7 mouse cellular contexts compared by ENCODE assay signal in the genomic region with DNA sequence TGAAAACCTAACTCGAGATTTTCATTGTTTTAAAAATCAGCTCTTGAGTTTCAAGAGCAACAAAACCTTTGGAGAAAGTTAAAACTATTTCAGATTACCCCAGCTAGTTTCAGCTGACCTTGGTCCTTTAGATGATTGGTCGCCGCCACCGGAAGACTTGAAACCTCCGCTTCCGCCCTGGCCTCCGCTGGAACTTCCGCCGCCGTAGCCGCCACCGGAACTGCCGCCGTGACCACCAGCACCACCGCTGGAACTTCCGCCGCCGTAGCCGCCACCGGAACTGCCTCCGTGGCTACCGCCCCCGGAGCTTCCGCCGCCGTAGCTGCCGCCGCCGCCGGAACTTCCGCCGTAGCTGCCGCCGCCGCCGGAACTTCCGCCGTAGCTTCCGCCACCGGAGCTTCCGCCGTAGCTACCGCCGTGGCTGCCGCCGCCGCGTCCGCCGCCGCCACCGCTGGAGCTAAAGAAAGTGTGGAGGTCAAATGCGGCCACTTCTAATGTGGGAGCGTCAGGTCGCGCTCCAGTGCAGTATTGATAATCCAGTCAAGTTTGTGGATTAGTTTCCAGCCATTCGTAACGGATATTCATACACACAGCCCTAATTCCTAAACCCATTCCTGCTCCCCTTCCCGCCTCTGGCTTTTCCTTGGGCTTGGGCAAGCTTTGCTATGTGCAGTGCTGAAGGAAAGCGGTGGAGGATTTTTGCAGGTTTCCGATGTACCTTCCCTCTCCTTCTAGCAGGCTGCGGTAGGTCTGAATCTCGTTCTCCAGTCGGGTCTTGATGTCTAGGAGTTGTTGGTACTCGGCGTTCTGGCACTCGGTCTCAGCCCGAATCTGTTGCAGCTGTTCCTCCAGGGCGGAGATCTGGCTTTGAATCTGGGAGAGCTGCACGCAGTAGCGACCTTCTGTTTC. TPM values are rescaled to one million over a fixed set of nuclear protein-coding genes. Genes with fewer than 3 reads are reported as not detected.
A peak's percentile ranks its signal among the peaks of the same experiment; 100 is the strongest.
DNase-seq lines count a peak whose midpoint lies in the region; ATAC-seq and TF ChIP-seq lines count a peak whose summit lies in the region.

No protein-coding gene starts in this region.

- peak overlapping the region; percentile 59 for H3K4me3 ChIP-seq in embryonic facial prominence, embryonic 13.5 days
- peak overlapping the region; percentile 60 for H3K4me3 ChIP-seq in kidney, embryonic 14.5 days (ENCODE audit: low read length)
- peak overlapping the region; percentile 51 for H3K4me3 ChIP-seq in limb, embryonic 14.5 days (replicated peaks; ENCODE audit: low read length)
- peak overlapping the region; percentile 62 for H3K4me3 ChIP-seq in midbrain, embryonic 16.5 days (ENCODE audit: low read depth, low read length)
- peak overlapping the region; percentile 58 for H3K4me3 ChIP-seq in spleen, adult 2 months (ENCODE audit: extremely low read depth, insufficient read depth, insufficient read length)

- ATAC-seq in embryonic facial prominence, embryonic 13.5 days (ENCODE audit: insufficient number of reproducible peaks, insufficient read depth, low FRiP score, low TSS enrichment, low read depth) = peak; percentile 80; the same call in 1 of the 2 replicates
- peak; percentile 86 for ATAC-seq in kidney, embryonic 14.5 days (ENCODE audit: low FRiP score, low TSS enrichment)
- peak; percentile 90 for ATAC-seq in limb, embryonic 14.5 days (ENCODE audit: low FRiP score, low read depth)
- peak; percentile 93 for ATAC-seq in midbrain, embryonic 16.5 days

- WGBS in embryonic facial prominence, embryonic 13.5 days = under 1% methylated on average over 71 of the region's 71 CpGs
- WGBS in kidney, embryonic 14.5 days = 1% methylated on average over 71 of the region's 71 CpGs
- 1% methylated on average over 71 of the region's 71 CpGs for WGBS in limb, embryonic 14.5 days
- 2% methylated on average over 71 of the region's 71 CpGs for WGBS in midbrain, embryonic 16.5 days
- 4% methylated on average over 71 of the region's 71 CpGs for WGBS in spleen, adult 2 months

- H3K9ac ChIP-seq in embryonic facial prominence, embryonic 13.5 days = peak overlapping the region; percentile 79
- H3K9ac ChIP-seq in kidney, embryonic 14.5 days (ENCODE audit: low read depth, low read length) = peak overlapping the region; percentile 75
- H3K9ac ChIP-seq in limb, embryonic 14.5 days (ENCODE audit: low read depth, low read length, severe bottlenecking) = peak overlapping the region; percentile 70
- peak overlapping the region; percentile 77 for H3K9ac ChIP-seq in midbrain, embryonic 16.5 days (ENCODE audit: low read depth, low read length)

- peaks cover 20% of the 10 kb centered on the region for H3K27me3 ChIP-seq in embryonic facial prominence, embryonic 13.5 days
- H3K27me3 ChIP-seq in kidney, embryonic 14.5 days (ENCODE audit: control insufficient read depth, insufficient read depth, low read length) = no peaks in the 10 kb centered on the region
- H3K27me3 ChIP-seq in limb, embryonic 14.5 days (ENCODE audit: control insufficient read depth, insufficient read depth, low read length) = no peaks in the 10 kb centered on the region
- no peaks in the 10 kb centered on the region for H3K27me3 ChIP-seq in midbrain, embryonic 16.5 days (ENCODE audit: control insufficient read depth, insufficient read depth, low read depth, low read length)
- H3K27me3 ChIP-seq in spleen, adult 2 months (ENCODE audit: control insufficient read depth, insufficient read depth, low read length) = no peaks in the 10 kb centered on the region

- TF ChIP-seq CTCF in spleen, adult 2 months (IDR thresholded peaks at IDR 0.05; ENCODE audit: extremely low read depth, insufficient read depth, insufficient read length, insufficient replicate concordance) = no peak

- 0 out of 2 replicates have a peak, but pooled peaks cover 7% of the 10 kb centered on the region for H3K4me1 ChIP-seq in embryonic facial prominence, embryonic 13.5 days
- H3K4me1 ChIP-seq in kidney, embryonic 14.5 days (ENCODE audit: control insufficient read depth, insufficient read depth, low read length) = no peaks in the 10 kb centered on the region; the same call in 1 of the 2 replicates
- no peaks in the 10 kb centered on the region for H3K4me1 ChIP-seq in limb, embryonic 14.5 days (ENCODE audit: control insufficient read depth, insufficient read depth, low read length)
- H3K4me1 ChIP-seq in midbrain, embryonic 16.5 days (ENCODE audit: control insufficient read depth, insufficient read depth, low read length) = peaks cover 9% of the 10 kb centered on the region
- peaks cover 2% of the 10 kb centered on the region; the same call in 1 of the 2 replicates for H3K4me1 ChIP-seq in spleen, adult 2 months (ENCODE audit: control insufficient read depth, insufficient read depth, insufficient read length)

- no peaks in the 10 kb centered on the region for H3K36me3 ChIP-seq in embryonic facial prominence, embryonic 13.5 days
- no peaks in the 10 kb centered on the region for H3K36me3 ChIP-seq in kidney, embryonic 14.5 days (ENCODE audit: control insufficient read depth, insufficient read depth, low read length)
- no peaks in the 10 kb centered on the region for H3K36me3 ChIP-seq in limb, embryonic 14.5 days (ENCODE audit: control insufficient read depth, insufficient read depth, low read length)
- no peaks in the 10 kb centered on the region for H3K36me3 ChIP-seq in midbrain, embryonic 16.5 days (ENCODE audit: control insufficient read depth, insufficient read depth, low read length)
- no peaks in the 10 kb centered on the region for H3K36me3 ChIP-seq in spleen, adult 2 months (ENCODE audit: control insufficient read depth, insufficient read depth, low read length)

- DNase-seq in adrenal gland, postnatal 4 days (ENCODE audit: low spot score in 2 of 2) = peak; percentile 77 to 78
- DNase-seq in heart, adult 9 months (ENCODE audit: low spot score in 2 of 2) = peak; percentile 91 to 92
- peak; percentile 83 for DNase-seq in limb, embryonic 14.5 days (ENCODE audit: low spot score)
- peak; percentile 40 to 77 for DNase-seq in spleen, adult 2 months (ENCODE audit: low read depth in 1 of 2, low spot score in 2 of 2)

- no peaks in the 10 kb centered on the region for H3K9me3 ChIP-seq in embryonic facial prominence, embryonic 13.5 days
- H3K9me3 ChIP-seq in kidney, embryonic 14.5 days (ENCODE audit: control insufficient read depth, low read length) = no peaks in the 10 kb centered on the region
- H3K9me3 ChIP-seq in limb, embryonic 14.5 days (ENCODE audit: control insufficient read depth, low read length) = no peaks in the 10 kb centered on the region
- H3K9me3 ChIP-seq in midbrain, embryonic 16.5 days (replicated peaks; ENCODE audit: control insufficient read depth, low read length, poor library complexity, severe bottlenecking) = no peaks in the 10 kb centered on the region

- peak; percentile 78; the same call in 1 of the 2 replicates for TF ChIP-seq POLR2A in limb, embryonic 14.5 days (IDR thresholded peaks at IDR 0.05; ENCODE audit: borderline replicate concordance, extremely low read depth, insufficient read depth, insufficient read length)
- peak; percentile 23; the same call in 1 of the 2 replicates for TF ChIP-seq POLR2A in spleen, adult 2 months (IDR thresholded peaks at IDR 0.05; ENCODE audit: low read depth, low read length)

- peak overlapping the region; percentile 66 for H3K4me2 ChIP-seq in embryonic facial prominence, embryonic 13.5 days
- peak overlapping the region; percentile 55 for H3K4me2 ChIP-seq in kidney, embryonic 14.5 days (replicated peaks; ENCODE audit: low read depth, low read length)
- peak overlapping the region; percentile 70 for H3K4me2 ChIP-seq in limb, embryonic 14.5 days (replicated peaks; ENCODE audit: low read depth, low read length, severe bottlenecking)
- H3K4me2 ChIP-seq in midbrain, embryonic 16.5 days (ENCODE audit: low read length) = peak overlapping the region; percentile 69

- H3K27ac ChIP-seq in embryonic facial prominence, embryonic 13.5 days = peak overlapping the region; percentile 98
- peak overlapping the region; percentile 99 for H3K27ac ChIP-seq in kidney, embryonic 14.5 days (ENCODE audit: low read depth, low read length)
- peak overlapping the region; percentile 97 for H3K27ac ChIP-seq in limb, embryonic 14.5 days (replicated peaks; ENCODE audit: low read depth, low read length)
- peak overlapping the region; percentile 95 for H3K27ac ChIP-seq in midbrain, embryonic 16.5 days (ENCODE audit: low read length)
- peak overlapping the region; percentile 57 for H3K27ac ChIP-seq in spleen, adult 2 months (ENCODE audit: insufficient read depth, low read length)

RNA-seq across cellular contexts. Expression of a gene that starts 3.1 kb away (rescaled TPM):
- total RNA-seq in adrenal gland, postnatal 4 days (2021) = 1 to 10 TPM; 4.9 to 9.9 TPM
- 46.0 and 60.4 TPM in 2 replicates for polyA plus RNA-seq in embryonic facial prominence, embryonic 13.5 days (2015; fragmentation: Nextera tagmentation; extraction: Ambion mirVana)
- polyA plus RNA-seq in kidney, embryonic 14.5 days (2014; fragmentation: Nextera tagmentation; extraction: Ambion mirVana) = 31.3 and 37.5 TPM in 2 replicates
- polyA plus RNA-seq in limb, embryonic 14.5 days (2012; rRNA removed) = 131 and 242 TPM in 2 replicates
- 119 and 176 TPM in 2 replicates for polyA plus RNA-seq in limb, embryonic 14.5 days (2014; fragmentation: Nextera tagmentation; extraction: Ambion mirVana)
- polyA plus RNA-seq in midbrain, embryonic 16.5 days (2015; fragmentation: Nextera tagmentation; extraction: Ambion mirVana) = 28.9 and 29.8 TPM in 2 replicates
- 0.22 and 0.23 TPM in 2 replicates for polyA plus RNA-seq in spleen, adult 2 months (2012; rRNA removed)

RNA-seq across cellular contexts. Expression of a gene that starts 11.4 kb away (rescaled TPM):
- under 1 TPM in 1 of 2 experiments, not detected in 1; 0.25 TPM for total RNA-seq in adrenal gland, postnatal 4 days (2021)
- 1.1 and 1.4 TPM in 2 replicates for polyA plus RNA-seq in embryonic facial prominence, embryonic 13.5 days (2015; fragmentation: Nextera tagmentation; extraction: Ambion mirVana)
- polyA plus RNA-seq in kidney, embryonic 14.5 days (2014; fragmentation: Nextera tagmentation; extraction: Ambion mirVana) = 0.18 TPM in 1 of 2 replicates, not detected in the other
- 0.16 and 0.22 TPM in 2 replicates for polyA plus RNA-seq in limb, embryonic 14.5 days (2012; rRNA removed)
- polyA plus RNA-seq in limb, embryonic 14.5 days (2014; fragmentation: Nextera tagmentation; extraction: Ambion mirVana) = 0.28 TPM in 1 of 2 replicates, not detected in the other
- 0.29 and 0.46 TPM in 2 replicates for polyA plus RNA-seq in midbrain, embryonic 16.5 days (2015; fragmentation: Nextera tagmentation; extraction: Ambion mirVana)
- not detected in 2 replicates for polyA plus RNA-seq in spleen, adult 2 months (2012; rRNA removed)

RNA-seq across cellular contexts. Expression of a gene that starts 35.2 kb away (rescaled TPM):
- total RNA-seq in adrenal gland, postnatal 4 days (2021) = not detected
- 0.33 and 0.39 TPM in 2 replicates for polyA plus RNA-seq in embryonic facial prominence, embryonic 13.5 days (2015; fragmentation: Nextera tagmentation; extraction: Ambion mirVana)
- polyA plus RNA-seq in kidney, embryonic 14.5 days (2014; fragmentation: Nextera tagmentation; extraction: Ambion mirVana) = not detected in 2 replicates
- polyA plus RNA-seq in limb, embryonic 14.5 days (2012; rRNA removed) = not detected in 2 replicates
- polyA plus RNA-seq in limb, embryonic 14.5 days (2014; fragmentation: Nextera tagmentation; extraction: Ambion mirVana) = not detected in 2 replicates
- not detected in 2 replicates for polyA plus RNA-seq in midbrain, embryonic 16.5 days (2015; fragmentation: Nextera tagmentation; extraction: Ambion mirVana)
- not detected in 2 replicates for polyA plus RNA-seq in spleen, adult 2 months (2012; rRNA removed)

RNA-seq across cellular contexts. Expression of a gene that starts 36.0 kb away (rescaled TPM):
- total RNA-seq in adrenal gland, postnatal 4 days (2021) = not detected
- polyA plus RNA-seq in embryonic facial prominence, embryonic 13.5 days (2015; fragmentation: Nextera tagmentation; extraction: Ambion mirVana) = not detected in 2 replicates
- polyA plus RNA-seq in kidney, embryonic 14.5 days (2014; fragmentation: Nextera tagmentation; extraction: Ambion mirVana) = not detected in 2 replicates
- polyA plus RNA-seq in limb, embryonic 14.5 days (2012; rRNA removed) = 0.03 TPM in 1 of 2 replicates, not detected in the other
- polyA plus RNA-seq in limb, embryonic 14.5 days (2014; fragmentation: Nextera tagmentation; extraction: Ambion mirVana) = 0.11 TPM in 1 of 2 replicates, not detected in the other
- 0.14 TPM in 1 of 2 replicates, not detected in the other for polyA plus RNA-seq in midbrain, embryonic 16.5 days (2015; fragmentation: Nextera tagmentation; extraction: Ambion mirVana)
- 0.05 TPM in 1 of 2 replicates, not detected in the other for polyA plus RNA-seq in spleen, adult 2 months (2012; rRNA removed)

RNA-seq across cellular contexts. Expression of a gene that starts 48.3 kb away (rescaled TPM):
- not detected for total RNA-seq in adrenal gland, postnatal 4 days (2021)
- 0.14 TPM in 1 of 2 replicates, not detected in the other for polyA plus RNA-seq in embryonic facial prominence, embryonic 13.5 days (2015; fragmentation: Nextera tagmentation; extraction: Ambion mirVana)
- not detected in 2 replicates for polyA plus RNA-seq in kidney, embryonic 14.5 days (2014; fragmentation: Nextera tagmentation; extraction: Ambion mirVana)
- not detected in 2 replicates for polyA plus RNA-seq in limb, embryonic 14.5 days (2012; rRNA removed)
- not detected in 2 replicates for polyA plus RNA-seq in limb, embryonic 14.5 days (2014; fragmentation: Nextera tagmentation; extraction: Ambion mirVana)
- polyA plus RNA-seq in midbrain, embryonic 16.5 days (2015; fragmentation: Nextera tagmentation; extraction: Ambion mirVana) = 0.19 TPM in 2 replicates
- not detected in 2 replicates for polyA plus RNA-seq in spleen, adult 2 months (2012; rRNA removed)

Comparison
In these comparisons a context has a peak if more than half of its experiments do, and no peak if none do; other contexts are left out.
1. Peak in every context shown above with its lines: DNase-seq, ATAC-seq, H3K4me3 ChIP-seq and H3K27ac ChIP-seq.
2. RNA of a gene that starts 3.1 kb away (polyA plus RNA-seq): 119 to 242 TPM in limb, embryonic 14.5 days, 46.0 to 60.4 TPM in embryonic facial prominence, embryonic 13.5 days, 31.3 to 37.5 TPM in kidney, embryonic 14.5 days and 28.9 to 29.8 TPM in midbrain, embryonic 16.5 days; 0.22 to 0.23 TPM in spleen, adult 2 months; every median in the first group is over 10 times any median in the second.